Mouse (Mus musculus) spleen, adult 2 months (tissue): ENCODE measurements around the gene Lbp.

ENCODE experiments used
- CTCF ChIP-seq: fragments of 200-500 bp; IDR thresholded peaks from 2 replicates; pipeline ENCODE4 v1.5.1; 2011; ENCODE audit warnings: mild to moderate bottlenecking, inconsistent platforms; ENCODE audit not compliant: insufficient read depth, insufficient read length, insufficient replicate concordance; ENCODE audit errors: extremely low read depth
- POLR2A ChIP-seq: fragments of 200-500 bp; IDR thresholded peaks from 2 replicates; pipeline ENCODE4 v1.6.1; 2011; ENCODE audit warnings: low read depth, low read length, inconsistent platforms

GRCm38 (mm10) chr2:158325609-158326008, 19.3 kb downstream of the Lbp start:
- TF ChIP-seq POLR2A (no peak), CTCF (no peak)
